Mouse (Mus musculus) forebrain, embryonic 16.5 days (tissue): ENCODE data around the gene Gm6121. TPM values are rescaled to one million over a fixed set of nuclear protein-coding genes. Genes with fewer than 3 reads are reported as not detected.
"Not testable (repeated sequence)": the region's sequence is repeated elsewhere in the genome, so short reads cannot be mapped to it uniquely, and the experiment has no call there.

Experiments used
- ATAC-seq: fragments of 200-750 bp; cut with Nextera tagmentation; 2 replicates; pipeline ENCODE4 v1.8.0; 2017; ENCODE audit warnings: mild to moderate bottlenecking, moderate library complexity
- H3K27ac ChIP-seq: fragments of 300-500 bp; sonication (generic); 2 replicates; pipeline ENCODE4 v1.5.1; 2014; ENCODE audit warnings: low read length, control low read depth
- H3K27me3 ChIP-seq: fragments of 300-500 bp; sonication (generic); replicated peaks from 2 replicates; pipeline ENCODE4 v1.6.1; 2014; ENCODE audit warnings: low read length; ENCODE audit not compliant: control insufficient read depth, insufficient read depth
- H3K36me3 ChIP-seq: fragments of 300-500 bp; sonication (generic); 2 replicates; pipeline ENCODE4 v1.6.1; 2014; ENCODE audit not compliant: control insufficient read depth, insufficient read depth
- H3K4me1 ChIP-seq: fragments of 300-500 bp; sonication (generic); replicated peaks from 2 replicates; pipeline ENCODE4 v1.6.1; 2014; ENCODE audit warnings: low read length; ENCODE audit not compliant: control insufficient read depth, insufficient read depth
- H3K4me2 ChIP-seq: fragments of 300-500 bp; sonication (generic); 2 replicates; pipeline ENCODE4 v1.6.1; 2014; ENCODE audit warnings: mild to moderate bottlenecking, low read length, control low read depth
- H3K4me3 ChIP-seq: fragments of 300-500 bp; sonication (generic); replicated peaks from 2 replicates; pipeline ENCODE4 v1.5.1; 2014; ENCODE audit warnings: mild to moderate bottlenecking, low read length, control low read depth
- H3K9ac ChIP-seq: fragments of 300-500 bp; sonication (generic); replicated peaks from 2 replicates; pipeline ENCODE4 v1.6.1; 2014; ENCODE audit warnings: low read depth, low read length, control low read depth
- H3K9me3 ChIP-seq: fragments of 300-500 bp; sonication (generic); 2 replicates; pipeline ENCODE4 v1.6.1; 2016; ENCODE audit warnings: low read length; ENCODE audit not compliant: control insufficient read depth
- WGBS: fragments of 180-500 bp; shearing (Covaris S2); extraction: QIAGEN DNeasy Blood & Tissue Kit; methylation state at CpG from one replicate; pipeline ENCODE4 v1.1.7; 2014; 5-methylcytosine and 5-hydroxymethylcytosine counted together
- polyA plus RNA-seq: library from polyadenylated mRNA; unstranded; fragments of >200 nt; fragmentation: Nextera tagmentation; extraction: Ambion mirVana; gene quantifications from 2 replicates; pipeline ENCODE4 v1.2.1, GENCODE M21; 2015

The Gm6121 gene
- polyA plus RNA-seq: not detected in 2 replicates

- H3K9ac ChIP-seq, H3K27me3 ChIP-seq, H3K9me3 ChIP-seq, H3K4me3 ChIP-seq, H3K27ac ChIP-seq, H3K4me1 ChIP-seq, ATAC-seq, H3K36me3 ChIP-seq, H3K4me2 ChIP-seq: not testable (repeated sequence)
- WGBS: no CpG with 5 or more reads among the region's 5 CpGs
Observed at GRCm38 (mm10) chrX:26935597-26935996, at the start of gene Gm6121. Gene Gm6121 (minus strand): TSS chrX:26935697.

Other genes starting within 250 kb of the Gm6121 start
- gene Gm14525, start 233.1 kb downstream of the Gm6121 start, polyA plus RNA-seq: not detected in 2 replicates